Mouse (Mus musculus) liver, postnatal 0 days (tissue): Measurements from ENCODE around the gene Cxxc4. TPM values are rescaled to one million over a fixed set of nuclear protein-coding genes. Genes with fewer than 3 reads are reported as not detected.
A peak's percentile ranks its signal among the peaks of the same experiment; 100 is the strongest.

Experiments used
- ATAC-seq: fragments of 200-750 bp; cut with Nextera tagmentation; 2 replicates; pipeline ENCODE4 v1.8.0; 2017; ENCODE audit warnings: mild to moderate bottlenecking, moderate library complexity
- DNase-seq: peaks from one replicate; pipeline ENCODE4 v3.0.0-alpha.2; 2016
- H3K27ac ChIP-seq: fragments of 300-500 bp; sonication (generic); 2 replicates; pipeline ENCODE4 v1.5.1; 2014; ENCODE audit warnings: antibody characterized with exemption, moderate library complexity, mild to moderate bottlenecking, low read depth
- H3K27me3 ChIP-seq: fragments of 300-500 bp; sonication (generic); 2 replicates; pipeline ENCODE4 v1.6.1; 2014; ENCODE audit warnings: low read length, control low read depth, mixed read lengths; ENCODE audit not compliant: insufficient read depth
- H3K36me3 ChIP-seq: fragments of 300-500 bp; sonication (generic); replicated peaks from 2 replicates; pipeline ENCODE4 v1.6.1; 2014; ENCODE audit warnings: mild to moderate bottlenecking, control low read depth, low read length, moderate library complexity, mixed read lengths; ENCODE audit not compliant: insufficient read depth
- H3K4me1 ChIP-seq: fragments of 300-500 bp; sonication (generic); 2 replicates; pipeline ENCODE4 v1.6.1; 2014; ENCODE audit warnings: antibody characterized with exemption, mild to moderate bottlenecking, control low read depth; ENCODE audit not compliant: insufficient read depth
- H3K4me2 ChIP-seq: fragments of 300-500 bp; sonication (generic); 2 replicates; pipeline ENCODE4 v1.6.1; 2014; ENCODE audit warnings: low read depth, mild to moderate bottlenecking, low read length, moderate library complexity, mixed read lengths
- H3K4me3 ChIP-seq: fragments of 300-500 bp; sonication (generic); 2 replicates; pipeline ENCODE4 v1.5.1; 2014; ENCODE audit warnings: low read depth, low read length
- H3K9ac ChIP-seq: fragments of 300-500 bp; sonication (generic); replicated peaks from 2 replicates; pipeline ENCODE4 v1.6.1; 2014; ENCODE audit warnings: mild to moderate bottlenecking, moderate library complexity
- H3K9me3 ChIP-seq: fragments of 300-500 bp; sonication (generic); 2 replicates; pipeline ENCODE4 v1.6.1; 2016; ENCODE audit warnings: mild to moderate bottlenecking, control low read depth, low read length, mixed read lengths
- CTCF ChIP-seq: sonication (generic); IDR thresholded peaks from 2 replicates; pipeline ENCODE4 v1.5.1; 2016; ENCODE audit warnings: antibody characterized with exemption, low read depth
- EP300 ChIP-seq: IDR thresholded peaks from 2 replicates; pipeline ENCODE4 v1.6.1; 2016; ENCODE audit warnings: antibody characterized with exemption, low read depth, mild to moderate bottlenecking
- WGBS: fragments of 180-500 bp; shearing (Covaris S2); extraction: QIAGEN DNeasy Blood & Tissue Kit; methylation state at CpG from one replicate; pipeline ENCODE4 v1.1.7; 2014; ENCODE audit not compliant: insufficient replicate concordance; 5-methylcytosine and 5-hydroxymethylcytosine counted together
- polyA plus RNA-seq: library from polyadenylated mRNA; unstranded; fragments of >200 nt; fragmentation: Nextera tagmentation; extraction: Ambion mirVana; gene quantifications from 2 replicates; pipeline ENCODE4 v1.2.1, GENCODE M21; 2015

Gene Cxxc4
- polyA plus RNA-seq, 1 experiment from 2014 or later: 0.25 TPM

- no peaks in the 10 kb centered on the region for H3K9me3 ChIP-seq
- H3K4me3 ChIP-seq: no peak overlapping the region
- no peak for DNase-seq
- ATAC-seq: no peak
- no peak overlapping the region for H3K27ac ChIP-seq
- H3K36me3 ChIP-seq: no peaks in the 10 kb centered on the region
- 63% methylated on average over 3 of the region's 3 CpGs for WGBS
- H3K9ac ChIP-seq: no peak overlapping the region
- H3K4me1 ChIP-seq: peaks cover 12% of the 10 kb centered on the region
- H3K4me2 ChIP-seq: no peak overlapping the region
- H3K27me3 ChIP-seq: peaks cover 51% of the 10 kb centered on the region
- TF ChIP-seq EP300 (no peak), CTCF (no peak)
These were observed 975 bp downstream of the Cxxc4 start for GRCm38 (mm10) chr3:134237113-134237805.

GRCm38 (mm10) chr3:134238621-134239310 lies 2.5 kb downstream of the Cxxc4 start:
- no peak overlapping the region for H3K27ac ChIP-seq
- H3K9me3 ChIP-seq: no peaks in the 10 kb centered on the region
- 5% methylated on average over 14 of the region's 14 CpGs for WGBS
- DNase-seq (peak; percentile 13), ATAC-seq (no peak)
- H3K4me3 ChIP-seq: peak overlapping the region; percentile 50
- H3K4me1 ChIP-seq: peaks cover 12% of the 10 kb centered on the region
- H3K27me3 ChIP-seq: peaks cover 51% of the 10 kb centered on the region
- H3K36me3 ChIP-seq: no peaks in the 10 kb centered on the region
- no peak for TF ChIP-seq EP300
- TF ChIP-seq CTCF: no peak
- H3K4me2 ChIP-seq: peak overlapping the region; percentile 85
- H3K9ac ChIP-seq: no peak overlapping the region

- no peaks in the 10 kb centered on the region for H3K36me3 ChIP-seq
- ATAC-seq: peak; percentile 16; the same call in 1 of the 2 replicates
- TF ChIP-seq EP300 (no peak), CTCF (no peak)
- peak overlapping the region; percentile 85 for H3K4me2 ChIP-seq
- H3K4me3 ChIP-seq: peak overlapping the region; percentile 50
- peak overlapping the region; percentile 38; the same call in 1 of the 2 replicates for H3K9ac ChIP-seq
- WGBS: under 1% methylated on average over 36 of the region's 51 CpGs
- H3K9me3 ChIP-seq: no peaks in the 10 kb centered on the region
- H3K27ac ChIP-seq: no peak overlapping the region
- peak; percentile 45 for DNase-seq
- H3K27me3 ChIP-seq: peaks cover 51% of the 10 kb centered on the region
- peaks cover 12% of the 10 kb centered on the region for H3K4me1 ChIP-seq
These were observed 3.2 kb downstream of the Cxxc4 start for GRCm38 (mm10) chr3:134239321-134239970.

- ATAC-seq (peak; percentile 43; the same call in 1 of the 2 replicates), DNase-seq (peak; percentile 52)
- no peak for TF ChIP-seq CTCF
- TF ChIP-seq EP300: no peak
- Histone ChIP-seq H3K9me3 (no peaks in the 10 kb centered on the region), H3K4me3 (peak overlapping the region; percentile 50), H3K4me1 (peaks cover 12% of the 10 kb centered on the region), H3K27me3 (peaks cover 44% of the 10 kb centered on the region), H3K4me2 (peak overlapping the region; percentile 85), H3K36me3 (no peaks in the 10 kb centered on the region), H3K27ac (no peak overlapping the region), H3K9ac (peak overlapping the region; percentile 38; the same call in 1 of the 2 replicates)
- 1% methylated on average over 31 of the region's 61 CpGs for WGBS
These were observed 3.9 kb downstream of the Cxxc4 start for GRCm38 (mm10) chr3:134239971-134240717.

GRCm38 (mm10) chr3:134240718-134241025 lies 4.4 kb downstream of the Cxxc4 start:
- TF ChIP-seq EP300 (no peak), CTCF (no peak)
- DNase-seq: no peak
- no peak for ATAC-seq
- WGBS: 23% methylated on average over 6 of the region's 6 CpGs
- Histone ChIP-seq H3K4me2 (peak overlapping the region; percentile 85), H3K9ac (no peak overlapping the region), H3K27ac (no peak overlapping the region), H3K4me1 (peaks cover 12% of the 10 kb centered on the region), H3K36me3 (no peaks in the 10 kb centered on the region), H3K27me3 (peaks cover 40% of the 10 kb centered on the region), H3K9me3 (no peaks in the 10 kb centered on the region), H3K4me3 (peak overlapping the region; percentile 50)
